Mouse (Mus musculus): ENCODE measurements at regions not wholly inside any gene's neighbourhood (a gene's known extent, or its start where the extent isn't known, plus 50 kb on each side); places are given as distances from the start of the nearest gene placed in this dataset.

DNA sequence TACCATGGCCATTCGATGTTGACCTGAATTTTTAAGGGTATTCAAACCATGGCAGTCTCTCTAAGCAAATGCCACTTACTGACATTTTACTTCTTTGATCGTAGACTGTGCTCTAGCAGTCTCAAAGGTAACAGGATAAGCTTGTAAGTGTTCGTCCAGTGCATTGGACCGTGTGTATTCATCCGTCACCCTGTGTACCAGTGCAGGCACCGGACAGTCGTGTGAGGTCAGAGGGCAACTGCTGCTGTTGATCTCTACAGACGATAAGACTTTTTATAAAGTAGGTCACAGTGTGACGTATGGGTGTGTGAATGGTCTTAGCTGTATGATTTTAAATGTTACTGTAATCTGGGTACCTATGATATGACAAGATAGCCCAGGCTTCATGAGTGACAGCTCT is 74.5 kb upstream of the Peli2 start:
- no peak for TF ChIP-seq CTCF (IDR thresholded peaks at IDR 0.05; ENCODE audit: low read depth)
- Histone ChIP-seq H3K9me3 (ENCODE audit: low read length) (no peaks in the 10 kb centered on the region), H3K9ac (no peak overlapping the region), H3K4me1 (ENCODE audit: insufficient read depth) (no peaks in the 10 kb centered on the region), H3K4me2 (ENCODE audit: low read depth) (no peak overlapping the region), H3K36me3 (ENCODE audit: insufficient read depth) (no peaks in the 10 kb centered on the region), H3K4me3 (ENCODE audit: low read depth, low read length) (no peak overlapping the region), H3K27me3 (ENCODE audit: insufficient read depth, low read length) (no peaks in the 10 kb centered on the region), H3K27ac (ENCODE audit: low read depth, low read length) (no peak overlapping the region)
- DNase-seq: no peak
- WGBS: 92% methylated on average over 9 of the region's 9 CpGs
- no peak for ATAC-seq

DNA sequence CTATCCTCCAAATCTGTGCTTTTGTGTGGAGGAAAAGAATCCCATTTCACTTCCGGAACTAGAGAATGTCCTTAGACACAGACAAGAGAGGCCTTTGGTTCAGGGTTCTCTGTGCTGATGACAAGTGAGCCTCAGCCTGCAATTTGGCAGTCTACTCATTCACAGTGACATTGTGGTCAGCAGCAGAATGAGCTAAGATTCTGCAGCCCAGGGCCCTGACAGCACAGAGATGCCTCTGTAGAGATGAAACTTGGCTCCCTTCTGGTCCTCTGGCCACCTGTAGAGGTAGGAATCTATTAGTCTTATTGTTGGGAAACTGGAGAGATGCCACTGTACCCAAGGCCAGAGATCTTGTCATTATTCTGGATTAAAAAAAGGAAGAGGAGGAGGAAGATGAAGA is 73.8 kb upstream of the Peli2 start:
- no peak overlapping the region for H3K4me2 ChIP-seq (ENCODE audit: low read depth)
- no peak overlapping the region for H3K27ac ChIP-seq (ENCODE audit: low read depth, low read length)
- H3K4me3 ChIP-seq (ENCODE audit: low read depth, low read length): no peak overlapping the region
- TF ChIP-seq CTCF (IDR thresholded peaks at IDR 0.05; ENCODE audit: low read depth): no peak
- H3K9ac ChIP-seq: no peak overlapping the region
- no peaks in the 10 kb centered on the region for H3K27me3 ChIP-seq (ENCODE audit: insufficient read depth, low read length)
- no peaks in the 10 kb centered on the region for H3K9me3 ChIP-seq (ENCODE audit: low read length)
- no peak for DNase-seq
- no peaks in the 10 kb centered on the region for H3K36me3 ChIP-seq (ENCODE audit: insufficient read depth)
- no peak for ATAC-seq
- WGBS: 64% methylated on average over 1 of the region's 1 CpGs
- no peaks in the 10 kb centered on the region for H3K4me1 ChIP-seq (ENCODE audit: insufficient read depth)

DNA sequence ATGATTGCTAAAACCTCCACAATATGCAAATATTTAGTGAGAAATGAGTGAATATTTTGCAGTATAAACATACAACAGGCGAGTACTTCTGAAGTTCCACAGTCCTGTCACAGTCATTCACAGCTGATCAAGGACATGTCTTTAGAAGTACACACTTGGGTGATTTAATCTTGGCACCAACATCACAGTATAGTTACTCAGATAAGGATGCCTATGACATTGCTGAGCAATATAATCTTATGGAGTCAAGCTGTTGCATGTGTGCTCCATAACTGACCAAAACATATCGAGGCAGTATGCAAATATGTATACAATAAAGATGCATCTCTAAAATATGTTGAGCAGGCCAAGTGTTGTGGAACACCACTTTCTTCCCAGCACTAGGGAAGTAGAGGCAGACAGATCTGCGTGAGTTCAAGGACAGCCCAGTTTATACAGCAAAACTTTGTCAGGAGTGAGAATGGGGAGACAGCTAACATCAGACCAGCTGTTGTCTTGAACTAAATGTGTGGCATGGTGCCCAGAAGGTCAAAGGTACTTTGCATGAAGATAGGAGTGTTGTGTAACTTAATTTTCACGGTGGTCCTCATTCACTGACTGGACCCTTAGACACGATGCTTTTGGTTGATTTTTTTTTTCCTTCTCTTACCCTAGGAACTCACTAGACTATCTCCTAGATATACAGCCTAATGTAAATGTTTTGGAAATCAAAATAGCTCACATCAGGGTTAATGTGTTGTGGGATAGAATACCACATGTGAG is 70.7 kb upstream of the Peli2 start:
- Histone ChIP-seq H3K4me1 (ENCODE audit: insufficient read depth) (0 out of 2 replicates have a peak, but pooled peaks cover 4% of the 10 kb centered on the region), H3K9ac (no peak overlapping the region), H3K27me3 (ENCODE audit: insufficient read depth, low read length) (no peaks in the 10 kb centered on the region), H3K4me2 (ENCODE audit: low read depth) (no peak overlapping the region), H3K9me3 (ENCODE audit: low read length) (no peaks in the 10 kb centered on the region), H3K36me3 (ENCODE audit: insufficient read depth) (no peaks in the 10 kb centered on the region), H3K4me3 (ENCODE audit: low read depth, low read length) (no peak overlapping the region), H3K27ac (ENCODE audit: low read depth, low read length) (no peak overlapping the region)
- WGBS: 79% methylated on average over 5 of the region's 5 CpGs
- DNase-seq: no peak
- TF ChIP-seq CTCF (IDR thresholded peaks at IDR 0.05; ENCODE audit: low read depth): no peak
- no peak for ATAC-seq

DNA sequence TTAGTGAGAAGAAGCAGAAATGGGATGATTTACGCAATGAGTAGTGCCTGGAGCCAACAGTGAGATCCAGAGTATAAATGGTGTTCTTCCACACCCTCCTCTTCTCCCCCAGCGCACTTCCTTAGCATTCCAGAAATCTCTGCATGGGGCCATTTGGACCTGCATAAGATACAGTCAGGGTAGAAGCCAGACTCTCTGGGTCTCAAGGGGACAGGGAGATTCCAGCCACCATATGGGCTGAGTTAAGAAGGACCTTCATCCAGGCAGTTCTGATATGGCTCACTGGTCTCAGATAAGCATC is 70.2 kb upstream of the Peli2 start:
- Histone ChIP-seq H3K9me3 (ENCODE audit: low read length) (no peaks in the 10 kb centered on the region), H3K27me3 (ENCODE audit: insufficient read depth, low read length) (no peaks in the 10 kb centered on the region), H3K4me1 (ENCODE audit: insufficient read depth) (0 out of 2 replicates have a peak, but pooled peaks cover 4% of the 10 kb centered on the region), H3K9ac (no peak overlapping the region), H3K4me3 (ENCODE audit: low read depth, low read length) (no peak overlapping the region), H3K36me3 (ENCODE audit: insufficient read depth) (no peaks in the 10 kb centered on the region), H3K27ac (ENCODE audit: low read depth, low read length) (no peak overlapping the region), H3K4me2 (ENCODE audit: low read depth) (no peak overlapping the region)
- 90% methylated on average over 2 of the region's 2 CpGs for WGBS
- ATAC-seq (no peak), DNase-seq (no peak)
- no peak for TF ChIP-seq CTCF (IDR thresholded peaks at IDR 0.05; ENCODE audit: low read depth)

DNA sequence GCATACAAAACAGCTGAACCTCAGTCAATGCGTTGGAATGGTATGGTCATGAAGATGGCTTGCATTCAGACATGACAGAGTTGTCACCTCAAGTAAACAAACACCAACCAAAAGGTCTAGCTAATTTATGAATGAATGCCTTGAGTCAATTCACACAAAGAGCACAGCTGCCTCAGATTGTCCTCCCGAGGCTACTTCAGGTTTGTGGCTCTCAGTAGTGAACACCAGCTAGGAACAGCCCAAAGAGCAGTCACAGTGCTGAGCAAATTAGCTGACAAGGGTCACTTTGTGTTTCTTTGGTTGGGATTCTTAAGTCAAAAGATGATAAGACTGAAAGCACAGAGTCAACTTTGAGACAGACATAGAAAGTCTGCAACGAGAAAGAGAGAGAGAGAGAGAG is 68.7 kb upstream of the Peli2 start:
- H3K4me3 ChIP-seq (ENCODE audit: low read depth, low read length): no peak overlapping the region
- H3K9me3 ChIP-seq (ENCODE audit: low read length): no peaks in the 10 kb centered on the region
- DNase-seq (peak; percentile 20), ATAC-seq (peak; percentile 67)
- 0 out of 2 replicates have a peak, but pooled peaks cover 4% of the 10 kb centered on the region for H3K4me1 ChIP-seq (ENCODE audit: insufficient read depth)
- peak overlapping the region; percentile 36; the same call in 1 of the 2 replicates for H3K27ac ChIP-seq (ENCODE audit: low read depth, low read length)
- H3K9ac ChIP-seq: no peak overlapping the region
- no peak overlapping the region for H3K4me2 ChIP-seq (ENCODE audit: low read depth)
- H3K27me3 ChIP-seq (ENCODE audit: insufficient read depth, low read length): no peaks in the 10 kb centered on the region
- 24% methylated on average over 3 of the region's 3 CpGs for WGBS
- H3K36me3 ChIP-seq (ENCODE audit: insufficient read depth): no peaks in the 10 kb centered on the region
- TF ChIP-seq CTCF (IDR thresholded peaks at IDR 0.05; ENCODE audit: low read depth): no peak

DNA sequence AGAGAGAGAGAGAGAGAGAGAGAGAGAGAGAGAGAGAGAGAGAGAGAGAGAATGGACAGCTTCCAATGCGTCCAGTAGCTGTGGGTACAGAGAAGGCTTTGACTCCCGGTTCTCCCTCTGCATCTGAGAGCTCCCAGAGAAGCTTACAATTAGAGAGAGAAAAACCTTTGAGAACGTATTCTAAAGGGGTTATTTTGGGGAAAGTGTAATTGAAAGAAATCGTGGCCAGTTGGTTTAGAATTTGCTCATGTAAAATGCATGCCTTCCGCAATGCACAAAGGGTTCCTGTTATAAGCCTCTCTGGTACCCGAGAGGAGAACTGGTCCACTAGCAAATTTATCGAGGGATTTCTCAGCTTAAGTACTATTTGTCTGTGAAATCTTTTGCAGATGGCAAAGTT is 68.2 kb upstream of the Peli2 start:
- WGBS: 18% methylated on average over 7 of the region's 7 CpGs
- no peak overlapping the region for H3K9ac ChIP-seq
- peak; percentile 47 for DNase-seq
- no peaks in the 10 kb centered on the region for H3K9me3 ChIP-seq (ENCODE audit: low read length)
- no peaks in the 10 kb centered on the region for H3K36me3 ChIP-seq (ENCODE audit: insufficient read depth)
- H3K27me3 ChIP-seq (ENCODE audit: insufficient read depth, low read length): no peaks in the 10 kb centered on the region
- TF ChIP-seq CTCF (IDR thresholded peaks at IDR 0.05; ENCODE audit: low read depth): no peak
- H3K4me1 ChIP-seq (ENCODE audit: insufficient read depth): 0 out of 2 replicates have a peak, but pooled peaks cover 4% of the 10 kb centered on the region
- ATAC-seq: peak; percentile 89
- H3K4me3 ChIP-seq (ENCODE audit: low read depth, low read length): no peak overlapping the region
- no peak overlapping the region for H3K4me2 ChIP-seq (ENCODE audit: low read depth)
- peak overlapping the region; percentile 45; the same call in 1 of the 2 replicates for H3K27ac ChIP-seq (ENCODE audit: low read depth, low read length)

DNA sequence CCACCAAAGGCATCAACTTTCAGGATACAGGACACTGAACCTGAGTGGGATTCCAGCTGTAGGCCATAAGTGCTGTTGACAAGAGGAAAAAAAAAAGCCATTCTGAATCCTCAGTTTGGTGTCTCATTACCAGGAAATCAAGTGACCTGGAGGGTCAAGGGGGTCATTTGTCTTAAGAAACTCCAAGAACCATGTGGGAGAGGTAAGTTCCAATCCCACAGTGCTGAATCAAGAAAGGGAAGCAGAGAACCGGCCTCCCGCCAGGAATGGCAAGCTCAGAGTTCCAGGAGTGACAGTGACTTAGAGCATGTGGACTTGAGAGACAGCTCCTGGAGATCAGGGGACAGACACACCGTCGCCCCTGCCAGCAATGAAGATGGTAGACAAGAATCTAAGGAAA is 67.5 kb upstream of the Peli2 start:
- no peak for ATAC-seq
- 90% methylated on average over 4 of the region's 4 CpGs for WGBS
- H3K27ac ChIP-seq (ENCODE audit: low read depth, low read length): no peak overlapping the region

More for the DNA sequence above, 67.5 kb upstream of the Peli2 start:
- H3K36me3 ChIP-seq (ENCODE audit: insufficient read depth): no peaks in the 10 kb centered on the region
- H3K9me3 ChIP-seq (ENCODE audit: low read length): no peaks in the 10 kb centered on the region
- no peak for TF ChIP-seq CTCF (IDR thresholded peaks at IDR 0.05; ENCODE audit: low read depth)
- H3K4me2 ChIP-seq (ENCODE audit: low read depth): no peak overlapping the region
- DNase-seq: no peak
- H3K4me3 ChIP-seq (ENCODE audit: low read depth, low read length): no peak overlapping the region
- H3K4me1 ChIP-seq (ENCODE audit: insufficient read depth): 0 out of 2 replicates have a peak, but pooled peaks cover 4% of the 10 kb centered on the region
- H3K9ac ChIP-seq: no peak overlapping the region
- H3K27me3 ChIP-seq (ENCODE audit: insufficient read depth, low read length): no peaks in the 10 kb centered on the region
